Mouse (Mus musculus) large intestine, adult 2 months (tissue): ENCODE measurements around the gene Olfr693. TPM values are rescaled to one million over a fixed set of nuclear protein-coding genes. Genes with fewer than 3 reads are reported as not detected.
"Not testable (repeated sequence)": the region's sequence is repeated elsewhere in the genome, so short reads cannot be mapped to it uniquely, and the experiment has no call there.

Experiments used
- DNase-seq: peaks from one replicate; pipeline ENCODE4 v3.0.0-alpha.2; 2012; ENCODE audit warnings: low read depth, low spot score
- WGBS: fragments of 180-500 bp; shearing (Covaris S2); methylation state at CpG from one replicate; pipeline ENCODE4 v1.1.7; 2018; 5-methylcytosine and 5-hydroxymethylcytosine counted together
- polyA plus RNA-seq: library from polyadenylated mRNA; depleted of rRNA; stranded (reverse); fragments of >200 nt; gene quantifications from 2 replicates; pipeline ENCODE4 v1.2.3, GENCODE M21; 2012; rRNA removed

Olfr693 gene
- polyA plus RNA-seq, result not detected in 2 replicates

DNA sequence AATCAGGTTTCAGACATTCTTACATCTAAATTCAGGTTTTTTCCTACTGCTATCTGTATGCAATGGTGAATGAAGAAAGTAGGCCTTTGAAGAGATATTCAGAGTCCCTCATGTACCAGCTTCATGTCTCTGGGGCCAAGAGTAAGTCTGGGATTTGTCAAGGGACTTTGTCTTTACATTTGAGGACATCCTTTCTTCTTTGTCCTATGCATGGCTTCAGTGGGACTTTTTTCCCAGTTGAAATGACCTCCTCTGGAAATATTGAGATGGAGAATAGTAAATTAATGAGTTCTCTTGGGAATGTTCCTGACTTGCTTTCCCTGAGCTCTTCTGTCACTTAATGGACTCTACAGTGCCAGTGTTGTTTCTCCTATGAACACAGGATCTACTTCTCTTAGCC is at the start of gene Olfr693:
Gene Olfr693 (minus strand): TSS at position 101 of the 400 bp plus-strand sequence.
- no peak for DNase-seq

DNA sequence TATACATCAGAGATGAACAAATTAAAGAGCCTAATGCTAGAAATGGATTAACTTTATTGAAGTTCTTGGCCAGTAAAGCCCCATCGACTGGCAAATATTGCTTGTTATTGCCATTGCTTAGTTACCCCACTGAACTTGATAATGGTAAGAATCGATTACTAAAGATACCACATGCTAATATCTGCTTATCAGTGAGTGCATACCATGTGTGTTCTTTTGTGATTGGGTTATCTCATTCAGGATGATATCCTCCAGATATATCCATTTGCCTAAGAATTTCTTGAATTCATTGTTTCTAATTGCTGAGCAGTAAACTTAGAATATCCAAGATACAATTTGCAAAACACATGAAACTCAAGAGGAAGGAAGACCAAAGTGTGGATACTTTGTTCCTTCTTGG is 45.3 kb upstream of the Olfr693 start:
- not testable (repeated sequence) for DNase-seq
- 93% methylated on average over 2 of the region's 2 CpGs for WGBS

- no peak for DNase-seq
Observed at GRCm38 (mm10) chr7:106716296-106716695, 35.9 kb upstream of the Olfr693 start, which contains the start of gene Olfr695. TSS of gene Olfr695 (minus strand) at chr7:106716396.

- DNase-seq, result no peak
- 84% methylated on average over 6 of the region's 6 CpGs for WGBS
Observed at GRCm38 (mm10) chr7:106711463-106711862, 31.1 kb upstream of the Olfr693 start.

DNA sequence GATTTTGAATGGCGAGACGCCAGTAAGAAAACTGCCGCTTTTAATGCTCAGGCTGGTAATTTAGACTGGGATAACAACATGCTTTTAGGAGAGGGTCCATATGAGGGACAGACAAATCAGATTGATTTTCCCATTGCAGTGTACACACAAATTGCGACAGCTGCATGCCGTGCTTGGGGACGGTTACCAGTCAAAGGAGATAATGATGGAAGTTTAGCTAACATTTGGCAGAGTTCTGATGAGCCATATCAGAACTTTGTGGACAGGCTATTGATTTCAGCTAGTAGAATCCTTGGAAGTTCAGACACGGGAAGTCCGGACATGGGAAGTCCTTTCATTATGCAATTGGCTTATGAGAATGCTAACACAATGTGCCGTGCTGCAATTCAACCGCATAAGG is 27.3 kb upstream of the Olfr693 start:
- not testable (repeated sequence) for DNase-seq
- WGBS, result 90% methylated on average over 10 of the region's 10 CpGs

DNA sequence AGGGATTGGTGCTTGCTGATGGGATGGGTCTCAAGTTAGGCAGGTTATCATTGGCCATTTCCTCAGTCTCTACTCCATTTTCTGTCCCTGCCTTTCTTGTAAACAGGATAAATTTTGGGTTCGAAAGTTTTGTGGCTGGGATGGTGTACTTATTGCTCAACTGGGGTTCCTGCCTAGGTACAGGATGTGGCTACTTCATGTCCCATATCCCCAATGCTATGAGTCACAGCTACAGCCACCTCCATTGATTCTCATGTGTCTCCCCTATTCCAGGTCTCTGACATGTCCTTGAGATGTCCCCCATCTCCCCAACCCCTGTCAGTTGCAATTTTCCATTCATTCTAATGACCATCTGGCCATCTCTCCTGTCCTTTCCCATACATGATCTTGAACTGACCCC is 16.5 kb upstream of the Olfr693 start:
- DNase-seq, result no peak
- WGBS, result 74% methylated on average over 1 of the region's 1 CpGs

DNA sequence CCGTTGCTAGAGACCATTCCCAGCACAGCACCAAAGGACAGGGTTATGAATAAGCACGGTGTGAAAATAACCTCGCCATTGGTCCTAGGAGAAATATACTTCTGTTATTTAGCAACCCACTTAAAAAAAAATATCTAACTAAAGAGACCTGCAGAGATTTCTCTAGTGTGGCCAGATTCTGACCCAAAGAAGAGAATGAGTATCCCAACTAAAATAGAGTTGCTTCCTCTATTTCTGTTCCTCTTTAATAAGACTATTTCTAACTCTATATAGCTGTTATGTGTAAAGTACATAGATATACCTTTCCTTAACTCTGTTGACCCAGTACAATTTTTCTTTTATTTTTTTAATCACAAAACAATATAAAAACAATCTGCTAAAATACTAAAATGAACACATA is 12.6 kb upstream of the Olfr693 start:
- no peak for DNase-seq
- 82% methylated on average over 3 of the region's 3 CpGs for WGBS

DNA sequence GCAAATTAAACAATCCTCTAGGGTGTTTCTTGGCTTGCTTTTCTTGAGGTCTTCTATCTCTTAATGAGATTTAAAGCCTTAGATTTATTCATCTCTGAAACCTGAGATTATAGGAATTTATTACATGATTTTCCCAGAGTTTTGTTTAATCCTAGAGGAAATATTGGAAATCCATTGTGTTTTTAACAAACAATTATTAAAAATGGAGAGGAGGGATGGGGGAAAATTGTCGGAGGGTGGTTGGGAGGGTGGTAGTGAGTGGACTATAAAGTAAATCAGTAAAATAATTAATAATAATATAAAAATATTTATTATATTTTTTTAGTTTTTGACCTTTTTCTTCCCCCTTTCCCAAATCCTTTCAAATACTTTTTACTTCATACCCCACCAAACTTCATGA is 11.3 kb upstream of the Olfr693 start, which contains the start of gene Olfr694:
Gene Olfr694 (minus strand): TSS at position 101 of the 400 bp plus-strand sequence.
- WGBS, result 85% methylated on average over 1 of the region's 1 CpGs
- DNase-seq, result no peak

GRCm38 (mm10) chr7:106685382-106685781 is 5.0 kb upstream of the Olfr693 start:
- WGBS, result 78% methylated on average over 2 of the region's 2 CpGs
- DNase-seq, result no peak

DNA sequence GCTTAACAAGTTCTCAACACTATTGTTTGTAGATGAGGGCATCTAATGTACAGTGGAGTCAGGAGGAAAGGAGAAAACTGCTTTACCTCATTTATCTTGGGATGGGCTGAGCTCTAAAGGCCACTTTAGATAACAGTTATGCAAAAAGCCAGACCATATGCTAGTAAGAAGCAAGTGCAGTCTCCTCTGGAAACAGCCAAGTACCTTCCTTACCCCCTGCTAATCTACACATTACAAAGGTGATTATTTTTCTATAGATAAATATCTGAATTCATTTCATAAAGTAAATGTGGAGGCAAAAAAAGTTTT is 28.1 kb downstream of the Olfr693 start:
- DNase-seq, result no peak

GRCm38 (mm10) chr7:106651555-106652343 is 28.6 kb downstream of the Olfr693 start:
- no peak for DNase-seq

DNA sequence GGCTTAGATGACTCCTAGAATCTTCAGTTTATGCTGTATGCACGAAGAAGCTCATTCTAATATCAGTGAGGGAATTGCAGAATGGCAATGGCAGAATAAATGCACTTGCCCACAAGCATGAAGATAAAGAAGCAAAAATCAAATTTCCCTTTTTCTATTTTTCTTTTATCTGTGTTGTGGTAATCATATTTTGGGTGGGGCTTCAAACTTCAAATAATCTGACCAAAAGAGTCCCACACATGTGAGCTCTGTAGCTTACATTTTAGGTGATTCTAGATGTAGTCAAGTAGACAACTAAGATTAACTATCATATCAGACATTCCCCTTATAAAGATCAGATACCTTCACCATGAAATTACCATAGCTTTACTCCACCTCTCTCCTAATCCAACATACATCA is 30.6 kb downstream of the Olfr693 start:
- 64% methylated on average over 1 of the region's 1 CpGs for WGBS
- DNase-seq, result no peak

GRCm38 (mm10) chr7:106645261-106645660 is 35.1 kb downstream of the Olfr693 start:
- no peak for DNase-seq
- 64% methylated on average over 1 of the region's 1 CpGs for WGBS

DNA sequence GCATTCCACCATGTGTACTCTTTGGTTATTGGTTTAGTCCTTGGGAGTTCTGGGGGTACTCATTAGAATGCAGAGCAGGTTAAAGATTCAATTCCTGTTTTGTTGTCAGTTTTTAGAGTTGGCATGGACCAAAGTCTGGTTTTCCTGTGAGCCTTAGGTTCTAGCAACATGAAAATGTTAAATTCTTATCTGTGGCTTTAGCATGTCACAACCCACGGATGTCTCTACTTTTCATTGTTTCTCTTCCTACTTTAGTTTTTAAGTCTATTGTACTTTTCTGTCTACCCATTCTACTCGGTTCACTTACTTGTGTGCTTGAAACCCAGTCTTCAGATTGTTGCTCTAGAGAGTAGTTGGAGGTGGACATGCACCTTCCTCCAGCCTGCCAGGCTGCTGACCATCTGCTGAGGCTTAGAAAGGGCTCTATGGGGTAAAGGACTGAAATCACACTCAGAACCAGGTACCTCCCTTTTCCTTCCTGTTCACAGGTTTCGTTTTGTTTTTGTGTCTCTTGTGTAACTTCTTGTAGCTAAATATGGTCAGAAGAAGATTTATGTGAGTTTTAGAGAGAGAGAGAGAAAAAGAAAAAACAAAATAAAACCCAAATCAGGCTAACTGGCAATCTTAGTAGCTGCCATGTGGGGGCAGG is 36.0 kb downstream of the Olfr693 start:
- no peak for DNase-seq
- 55% methylated on average over 3 of the region's 3 CpGs for WGBS

- WGBS, result 66% methylated on average over 1 of the region's 1 CpGs
- DNase-seq, result no peak
Observed at GRCm38 (mm10) chr7:106640839-106641238, 39.5 kb downstream of the Olfr693 start.

GRCm38 (mm10) chr7:106635560-106635959 is 44.8 kb downstream of the Olfr693 start:
- DNase-seq, result no peak
- WGBS, result 82% methylated on average over 4 of the region's 4 CpGs

Other genes starting within 250 kb of the Olfr693 start
- not detected in 2 replicates for gene Olfr694, start 11.2 kb upstream of the Olfr693 start, polyA plus RNA-seq
- gene Olfr695, start 35.8 kb upstream of the Olfr693 start, polyA plus RNA-seq, result not detected in 2 replicates
- gene Olfr697, start 61.9 kb upstream of the Olfr693 start, polyA plus RNA-seq, result not detected in 2 replicates
- gene Olfr698, start 74.8 kb upstream of the Olfr693 start, polyA plus RNA-seq, result not detected in 2 replicates
- gene Olfr699, start 112.6 kb upstream of the Olfr693 start, polyA plus RNA-seq, result not detected in 2 replicates
- gene Olfr700, start 128.2 kb upstream of the Olfr693 start, polyA plus RNA-seq, result not detected in 2 replicates
- gene Olfr701, start 133.5 kb upstream of the Olfr693 start, polyA plus RNA-seq, result not detected in 2 replicates
- not detected in 2 replicates for gene Olfr702, start 153.3 kb upstream of the Olfr693 start, polyA plus RNA-seq
- not detected in 2 replicates for gene Olfr703, start 162.8 kb upstream of the Olfr693 start, polyA plus RNA-seq
- gene Olfr704, start 182.6 kb upstream of the Olfr693 start, polyA plus RNA-seq, result not detected in 2 replicates
- gene Olfr705, start 196.3 kb upstream of the Olfr693 start, polyA plus RNA-seq, result not detected in 2 replicates
- gene Olfr706, start 207.6 kb upstream of the Olfr693 start, polyA plus RNA-seq, result not detected in 2 replicates
- gene Olfr707, start 220.7 kb upstream of the Olfr693 start, polyA plus RNA-seq, result not detected in 2 replicates
- gene Olfr1532-ps1, start 227.4 kb upstream of the Olfr693 start, polyA plus RNA-seq, result 0.45 and 0.59 TPM in 2 replicates